Mouse (Mus musculus) midbrain, embryonic 12.5 days (tissue): ENCODE data around the gene Prap1. TPM values are rescaled to one million over a fixed set of nuclear protein-coding genes. Genes with fewer than 3 reads are reported as not detected.

Experiments used
- ATAC-seq: fragments of 200-750 bp; cut with Nextera tagmentation; 2 replicates; pipeline ENCODE4 v1.8.0; 2017; ENCODE audit warnings: low read depth, moderate TSS enrichment, moderate library complexity; ENCODE audit not compliant: low FRiP score
- H3K27ac ChIP-seq: fragments of 300-500 bp; sonication (generic); replicated peaks from 2 replicates; pipeline ENCODE4 v1.5.1; 2016; ENCODE audit warnings: mild to moderate bottlenecking
- H3K27me3 ChIP-seq: fragments of 300-500 bp; sonication (generic); 2 replicates; pipeline ENCODE4 v1.6.1; 2016; ENCODE audit warnings: mild to moderate bottlenecking
- H3K36me3 ChIP-seq: fragments of 300-500 bp; sonication (generic); 2 replicates; pipeline ENCODE4 v1.6.1; 2016
- H3K4me1 ChIP-seq: fragments of 300-500 bp; sonication (generic); 2 replicates; pipeline ENCODE4 v1.6.1; 2016
- H3K4me2 ChIP-seq: fragments of 300-500 bp; sonication (generic); replicated peaks from 2 replicates; pipeline ENCODE4 v1.6.1; 2016; ENCODE audit warnings: mild to moderate bottlenecking, moderate library complexity
- H3K4me3 ChIP-seq: fragments of 300-500 bp; sonication (generic); 2 replicates; pipeline ENCODE4 v1.5.1; 2016; ENCODE audit warnings: mild to moderate bottlenecking
- H3K9ac ChIP-seq: fragments of 300-500 bp; sonication (generic); replicated peaks from 2 replicates; pipeline ENCODE4 v1.6.1; 2016; ENCODE audit warnings: mild to moderate bottlenecking, moderate library complexity
- H3K9me3 ChIP-seq: fragments of 300-500 bp; sonication (generic); 2 replicates; pipeline ENCODE4 v1.6.1; 2016; ENCODE audit warnings: mild to moderate bottlenecking
- WGBS: fragments of 180-500 bp; shearing (Covaris S2); methylation state at CpG from one replicate; pipeline ENCODE4 v1.1.7; 2016; 5-methylcytosine and 5-hydroxymethylcytosine counted together
- polyA plus RNA-seq: library from polyadenylated mRNA; unstranded; fragments of >200 nt; fragmentation: Nextera tagmentation; extraction: Ambion mirVana; gene quantifications from 2 replicates; pipeline ENCODE4 v1.2.1, GENCODE M21; 2016

The Prap1 gene
- not detected in 2 replicates for polyA plus RNA-seq

DNA sequence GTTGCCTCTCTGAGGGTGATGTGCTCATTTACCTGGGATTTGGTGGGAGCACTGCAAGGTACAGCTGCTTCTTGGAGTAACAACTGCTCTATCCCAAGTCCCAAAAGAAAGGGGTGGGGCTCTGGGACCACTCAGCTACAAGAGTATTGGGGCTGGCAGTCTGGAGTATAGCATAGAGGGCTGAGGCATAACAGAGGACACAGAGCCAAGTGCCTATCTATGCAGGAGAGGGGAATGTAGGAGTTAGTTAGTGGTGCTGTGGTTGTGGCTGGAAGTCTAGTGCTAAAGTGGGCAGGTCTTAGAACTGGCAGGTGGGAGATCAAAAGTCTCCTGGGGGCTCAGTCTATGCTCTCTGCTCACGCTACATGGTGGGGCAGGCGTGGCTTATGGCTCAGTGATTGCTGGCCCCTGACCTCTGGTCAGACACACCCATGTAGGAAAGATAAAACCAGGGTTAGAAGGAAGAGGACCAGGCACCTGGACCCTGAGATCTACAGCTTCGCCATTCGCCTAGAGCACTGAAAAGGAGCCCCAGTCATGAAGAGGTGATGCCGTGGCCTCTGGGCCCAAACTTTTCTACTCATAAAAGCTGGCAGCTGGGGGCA, at the start of gene Prap1:
Gene Prap1, plus strand, starts transcription at position 472 of the 605 bp plus-strand sequence.
- WGBS: 72% methylated on average over 5 of the region's 5 CpGs
- H3K27ac ChIP-seq: no peak within 1 kb of the TSS
- ATAC-seq: no peak
- H3K4me2 ChIP-seq: no peak within 1 kb of the TSS
- H3K9ac ChIP-seq: no peak within 1 kb of the TSS
- H3K4me1 ChIP-seq: no peaks in the 10 kb centered on the region
- H3K4me3 ChIP-seq: no peak within 1 kb of the TSS
- no peaks in the 10 kb centered on the region for H3K36me3 ChIP-seq
- H3K9me3 ChIP-seq: no peaks in the 10 kb centered on the region
- no peaks in the 10 kb centered on the region for H3K27me3 ChIP-seq

DNA sequence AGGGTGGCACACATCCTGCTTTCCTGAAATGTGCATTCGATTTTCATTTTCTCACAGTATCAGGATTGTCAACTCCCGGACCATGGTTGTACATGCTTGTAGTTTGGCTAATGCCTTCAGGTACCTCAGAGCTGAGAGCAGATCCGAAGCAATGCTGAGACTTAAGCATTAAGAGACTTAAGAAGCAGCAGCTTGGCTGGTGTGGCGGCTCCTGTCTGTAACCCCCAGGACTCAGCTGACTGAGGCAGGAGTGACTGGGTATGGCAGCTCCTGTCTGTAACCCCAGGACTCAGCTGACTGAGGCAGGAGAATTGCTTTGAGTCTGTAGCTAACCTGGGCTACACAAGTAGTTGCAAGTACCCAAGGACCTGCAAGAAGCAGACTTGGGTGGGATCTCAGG, 47.6 kb upstream of the Prap1 start:
- ATAC-seq: no peak
- no peak overlapping the region for H3K27ac ChIP-seq
- H3K4me2 ChIP-seq: no peak overlapping the region
- WGBS: 75% methylated on average over 4 of the region's 4 CpGs
- H3K36me3 ChIP-seq: peaks cover 6% of the 10 kb centered on the region
- no peak overlapping the region for H3K9ac ChIP-seq
- H3K9me3 ChIP-seq: no peaks in the 10 kb centered on the region
- H3K4me1 ChIP-seq: peaks cover 24% of the 10 kb centered on the region
- peaks cover 83% of the 10 kb centered on the region for H3K27me3 ChIP-seq
- H3K4me3 ChIP-seq: no peak overlapping the region

DNA sequence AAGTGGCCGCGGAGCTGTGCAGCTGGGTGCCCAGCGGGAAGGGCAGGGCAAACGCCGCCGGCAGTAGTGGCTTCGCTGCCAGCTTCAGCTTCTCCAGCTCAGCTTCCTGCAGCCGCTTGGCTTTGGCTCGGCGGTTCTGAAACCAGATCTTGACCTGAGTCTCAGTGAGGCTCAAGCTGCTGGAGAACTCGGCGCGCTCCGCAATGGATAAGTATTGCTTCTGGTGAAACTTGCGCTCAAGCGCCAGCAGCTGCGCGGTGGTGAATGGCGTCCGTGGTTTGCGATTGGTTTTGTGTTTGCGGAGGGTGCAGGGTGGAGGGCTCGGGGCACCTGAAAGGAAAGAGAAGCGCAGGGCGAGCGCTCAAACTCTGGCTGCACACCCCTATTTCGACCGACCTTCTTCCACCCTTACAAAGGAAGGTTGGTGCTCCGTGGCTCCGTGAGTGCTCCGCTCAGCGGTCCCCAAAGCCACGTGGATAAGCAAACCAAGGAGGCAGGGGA, 45.3 kb upstream of the Prap1 start:
- Histone ChIP-seq H3K4me1 (peaks cover 24% of the 10 kb centered on the region), H3K36me3 (no peaks in the 10 kb centered on the region), H3K27me3 (peaks cover 97% of the 10 kb centered on the region), H3K9me3 (no peaks in the 10 kb centered on the region), H3K27ac (no peak overlapping the region), H3K4me2 (peak overlapping the region; percentile 51), H3K4me3 (peak overlapping the region; percentile 34), H3K9ac (no peak overlapping the region)
- WGBS: under 1% methylated on average over 33 of the region's 33 CpGs
- no peak for ATAC-seq

DNA sequence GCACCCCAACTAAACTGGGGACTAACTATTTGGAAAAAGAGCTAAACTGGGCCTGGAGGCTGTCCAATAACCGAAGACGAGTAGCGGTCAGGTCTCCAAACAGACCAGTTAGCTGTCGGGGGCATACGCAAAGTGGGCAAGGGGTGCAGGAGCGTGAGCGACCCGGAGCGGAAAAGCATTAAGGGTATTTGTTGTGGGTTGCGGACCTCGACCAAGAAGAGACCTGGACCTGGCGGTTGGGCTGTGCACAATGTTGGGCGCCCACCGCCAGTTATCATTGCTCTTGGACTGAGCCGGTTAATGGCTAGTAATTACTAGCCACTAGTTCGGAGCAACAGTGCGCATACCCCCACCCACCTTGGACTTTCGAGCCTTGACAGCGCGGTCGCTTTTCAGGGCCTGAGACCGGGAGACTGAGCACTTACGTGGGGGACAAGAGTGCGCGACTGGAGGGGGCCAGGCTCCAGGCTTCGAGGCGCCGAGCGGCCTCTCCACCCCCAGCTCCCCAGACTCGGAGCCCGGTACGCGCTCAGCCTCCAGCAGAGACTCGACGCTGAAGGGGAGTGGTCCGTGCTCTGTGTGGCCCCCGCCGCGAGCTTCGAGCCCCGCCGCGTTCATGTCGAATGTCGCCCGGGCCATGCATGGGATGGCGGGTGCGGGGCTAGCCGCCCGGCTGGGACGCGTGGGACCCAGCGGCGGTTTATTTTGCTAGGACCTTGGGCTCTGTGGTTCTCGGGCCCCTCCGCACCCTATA, 44.7 kb upstream of the Prap1 start, which contains the start of gene Msx3:
Gene Msx3, minus strand, starts transcription at position 729 of the 754 bp plus-strand sequence.
- WGBS: under 1% methylated on average over 56 of the region's 56 CpGs
- H3K9ac ChIP-seq: no peak within 1 kb of the TSS
- H3K27me3 ChIP-seq: peaks cover 98% of the 10 kb centered on the region

DNA sequence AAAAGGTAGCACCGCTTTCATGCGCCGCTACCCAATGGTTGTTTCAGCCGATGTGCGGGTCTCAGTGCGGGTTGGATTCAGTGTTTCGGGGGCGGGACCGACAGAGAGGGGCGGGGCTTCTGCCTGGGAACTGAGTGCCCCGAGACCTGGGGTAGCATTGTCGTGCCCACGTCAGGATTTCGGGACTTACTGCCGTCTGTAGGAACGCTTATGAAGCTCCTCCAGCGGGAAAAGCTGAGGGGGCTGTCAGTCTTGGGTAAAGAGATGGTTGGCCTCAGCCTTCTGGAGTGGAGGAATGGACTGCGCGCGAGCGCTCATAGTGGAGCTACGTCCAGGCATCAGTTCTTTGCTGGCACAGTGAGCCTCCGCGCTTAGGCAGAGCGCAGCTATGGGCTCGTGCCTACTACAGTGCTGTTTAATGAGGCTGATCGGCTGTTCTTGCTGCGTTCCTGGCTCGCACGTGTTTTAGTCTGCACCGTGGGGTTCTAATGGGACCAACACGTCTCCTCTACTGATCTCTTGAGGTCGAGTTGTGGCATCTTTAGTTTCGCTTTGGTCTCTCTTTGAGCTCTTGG, 44.0 kb upstream of the Prap1 start:
- Histone ChIP-seq H3K4me3 (peak overlapping the region; percentile 34), H3K27ac (no peak overlapping the region), H3K9me3 (no peaks in the 10 kb centered on the region), H3K27me3 (peaks cover 99% of the 10 kb centered on the region), H3K36me3 (no peaks in the 10 kb centered on the region), H3K9ac (no peak overlapping the region), H3K4me1 (peaks cover 24% of the 10 kb centered on the region), H3K4me2 (peak overlapping the region; percentile 51)
- WGBS: under 1% methylated on average over 34 of the region's 34 CpGs
- peak; percentile 63 for ATAC-seq

More for the DNA sequence above, 44.7 kb upstream of the Prap1 start, which contains the start of gene Msx3:
- H3K27ac ChIP-seq: no peak within 1 kb of the TSS
- H3K9me3 ChIP-seq: no peaks in the 10 kb centered on the region
- H3K36me3 ChIP-seq: no peaks in the 10 kb centered on the region
- H3K4me1 ChIP-seq: peaks cover 24% of the 10 kb centered on the region
- H3K4me3 ChIP-seq: peak within 1 kb of the TSS; percentile 34
- peak; percentile 65 for ATAC-seq
- peak within 1 kb of the TSS; percentile 51 for H3K4me2 ChIP-seq

DNA sequence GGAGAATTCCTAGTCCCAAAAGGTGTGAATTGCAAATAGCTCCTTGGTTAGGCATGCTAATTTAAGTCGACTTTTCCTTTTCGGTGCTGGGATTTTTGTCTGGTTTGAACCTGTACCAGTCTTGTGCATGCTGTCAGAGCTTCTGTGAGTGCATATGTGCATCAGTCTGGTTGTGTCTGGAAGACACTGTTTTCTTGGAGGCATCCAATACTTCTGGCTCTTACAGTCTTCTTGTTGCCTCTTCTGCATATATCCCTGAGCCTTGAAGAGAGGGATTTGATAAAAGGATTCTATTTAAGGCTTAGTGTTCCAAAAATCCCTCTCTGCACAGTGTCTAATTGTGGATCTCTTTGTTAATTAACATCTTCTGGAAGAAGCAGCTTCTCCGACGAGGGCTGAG, 39.1 kb upstream of the Prap1 start:
- 71% methylated on average over 4 of the region's 4 CpGs for WGBS
- no peak overlapping the region for H3K9ac ChIP-seq
- peaks cover 25% of the 10 kb centered on the region for H3K4me1 ChIP-seq
- H3K27ac ChIP-seq: no peak overlapping the region
- no peak overlapping the region for H3K4me3 ChIP-seq
- H3K27me3 ChIP-seq: peaks cover 93% of the 10 kb centered on the region
- no peak overlapping the region for H3K4me2 ChIP-seq
- H3K9me3 ChIP-seq: no peaks in the 10 kb centered on the region
- H3K36me3 ChIP-seq: no peaks in the 10 kb centered on the region
- no peak for ATAC-seq

DNA sequence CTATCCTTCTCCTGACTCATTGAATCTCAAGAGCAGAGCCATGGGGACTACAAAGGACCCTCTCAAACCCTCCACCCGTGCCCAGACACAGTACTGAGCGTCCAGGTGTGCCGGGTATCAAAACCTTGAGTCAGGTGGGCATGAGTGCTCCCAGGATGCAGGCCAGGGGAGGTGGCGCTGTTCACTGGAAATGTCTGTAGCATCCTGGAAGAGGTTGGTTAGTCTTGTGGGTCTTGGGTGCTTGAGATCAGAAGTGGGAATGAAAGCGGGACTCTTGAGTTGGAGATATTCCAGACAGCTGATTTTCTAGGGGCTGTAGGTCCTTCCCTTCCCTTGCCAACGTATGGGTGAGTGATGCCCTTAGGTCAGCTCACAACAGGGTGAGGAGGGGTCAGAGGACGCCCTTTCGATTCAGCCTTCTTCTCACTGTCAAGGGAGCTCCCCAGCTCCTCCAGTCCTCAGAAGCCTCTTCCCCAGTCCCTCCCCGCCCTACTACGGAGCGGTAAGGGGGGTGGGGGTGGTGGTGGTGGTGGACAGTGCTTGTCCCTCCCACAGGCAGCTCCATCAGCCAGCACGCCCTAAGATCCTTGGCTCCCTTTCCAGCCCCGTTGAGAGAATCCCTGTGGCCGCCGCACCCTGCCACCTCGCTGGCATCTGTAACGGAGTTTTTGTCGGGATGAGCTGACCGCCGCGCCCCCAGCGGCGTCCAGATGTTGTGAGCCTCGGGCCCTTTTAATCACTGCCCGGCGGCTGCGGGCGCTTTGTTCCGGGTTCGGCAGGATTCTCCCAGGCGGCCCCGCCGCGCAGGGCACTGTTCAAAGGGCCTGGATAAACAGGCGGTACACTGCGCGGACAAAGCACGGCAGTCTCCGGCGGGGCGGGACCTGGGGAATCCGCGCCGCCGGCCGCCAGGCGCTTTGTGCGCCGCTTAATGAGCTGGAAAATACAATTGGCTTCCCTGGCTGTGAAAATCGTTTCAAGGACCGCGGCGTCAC, 35.5 kb upstream of the Prap1 start:
- Histone ChIP-seq H3K9me3 (no peaks in the 10 kb centered on the region), H3K4me1 (peaks cover 54% of the 10 kb centered on the region), H3K27me3 (peaks cover 93% of the 10 kb centered on the region), H3K36me3 (no peaks in the 10 kb centered on the region), H3K4me3 (peak overlapping the region; percentile 43), H3K27ac (peak overlapping the region; percentile 88), H3K4me2 (peak overlapping the region; percentile 65), H3K9ac (peak overlapping the region; percentile 61)
- 3% methylated on average over 53 of the region's 53 CpGs for WGBS
- peak; percentile 81 for ATAC-seq

DNA sequence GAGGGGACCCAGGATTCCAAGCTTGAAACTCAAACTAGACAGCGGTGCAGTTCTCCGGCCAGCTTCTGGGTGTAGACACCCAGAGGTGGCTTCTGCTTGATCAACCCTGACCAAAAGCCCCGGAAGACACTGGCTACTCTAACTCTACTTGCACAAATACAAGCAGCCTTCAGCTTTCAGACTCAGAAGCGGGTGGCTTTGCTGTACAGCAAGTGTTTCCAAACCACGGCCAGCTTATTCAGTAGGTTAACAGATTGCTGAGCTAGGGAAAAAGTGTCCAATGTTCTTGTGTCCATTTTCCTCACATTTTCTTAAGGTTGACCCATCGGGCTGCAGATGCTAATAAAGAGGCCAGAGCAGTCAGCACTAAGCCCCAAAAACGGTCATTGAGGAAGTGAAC, 34.7 kb upstream of the Prap1 start:
- peak overlapping the region; percentile 43 for H3K4me3 ChIP-seq
- peaks cover 93% of the 10 kb centered on the region for H3K27me3 ChIP-seq
- peak overlapping the region; percentile 61; the same call in 1 of the 2 replicates for H3K9ac ChIP-seq
- H3K4me2 ChIP-seq: peak overlapping the region; percentile 65
- WGBS: 5% methylated on average over 7 of the region's 7 CpGs
- H3K27ac ChIP-seq: peak overlapping the region; percentile 88
- ATAC-seq: no peak
- peaks cover 57% of the 10 kb centered on the region for H3K4me1 ChIP-seq
- H3K36me3 ChIP-seq: no peaks in the 10 kb centered on the region
- no peaks in the 10 kb centered on the region for H3K9me3 ChIP-seq

DNA sequence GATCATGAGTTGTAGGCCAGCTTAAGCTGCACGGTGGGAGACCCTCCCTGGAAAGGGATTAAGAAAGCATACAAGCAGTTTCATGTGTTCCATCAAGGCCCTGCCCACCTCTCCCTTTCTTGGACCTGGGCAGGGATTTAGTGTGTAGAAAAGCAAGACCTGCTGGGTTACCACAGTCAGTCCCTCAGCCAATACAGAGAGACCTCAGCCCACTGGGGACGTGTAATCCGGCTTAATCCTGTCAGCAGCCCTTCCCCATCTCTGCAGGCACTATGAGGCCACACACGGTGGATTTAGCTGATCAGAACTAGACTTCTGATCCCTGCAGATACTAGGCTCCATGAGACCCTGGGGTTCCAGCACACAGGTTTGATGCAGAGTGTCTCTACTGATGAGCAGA, 33.6 kb upstream of the Prap1 start:
- Histone ChIP-seq H3K4me3 (no peak overlapping the region), H3K9ac (no peak overlapping the region), H3K27me3 (peaks cover 95% of the 10 kb centered on the region), H3K4me2 (no peak overlapping the region), H3K27ac (no peak overlapping the region), H3K9me3 (no peaks in the 10 kb centered on the region), H3K36me3 (no peaks in the 10 kb centered on the region), H3K4me1 (peaks cover 57% of the 10 kb centered on the region)
- no peak; the same call in 1 of the 2 replicates for ATAC-seq
- whole genome bisulfite sequencing: 8% methylated on average over 4 of the region's 4 CpGs

DNA sequence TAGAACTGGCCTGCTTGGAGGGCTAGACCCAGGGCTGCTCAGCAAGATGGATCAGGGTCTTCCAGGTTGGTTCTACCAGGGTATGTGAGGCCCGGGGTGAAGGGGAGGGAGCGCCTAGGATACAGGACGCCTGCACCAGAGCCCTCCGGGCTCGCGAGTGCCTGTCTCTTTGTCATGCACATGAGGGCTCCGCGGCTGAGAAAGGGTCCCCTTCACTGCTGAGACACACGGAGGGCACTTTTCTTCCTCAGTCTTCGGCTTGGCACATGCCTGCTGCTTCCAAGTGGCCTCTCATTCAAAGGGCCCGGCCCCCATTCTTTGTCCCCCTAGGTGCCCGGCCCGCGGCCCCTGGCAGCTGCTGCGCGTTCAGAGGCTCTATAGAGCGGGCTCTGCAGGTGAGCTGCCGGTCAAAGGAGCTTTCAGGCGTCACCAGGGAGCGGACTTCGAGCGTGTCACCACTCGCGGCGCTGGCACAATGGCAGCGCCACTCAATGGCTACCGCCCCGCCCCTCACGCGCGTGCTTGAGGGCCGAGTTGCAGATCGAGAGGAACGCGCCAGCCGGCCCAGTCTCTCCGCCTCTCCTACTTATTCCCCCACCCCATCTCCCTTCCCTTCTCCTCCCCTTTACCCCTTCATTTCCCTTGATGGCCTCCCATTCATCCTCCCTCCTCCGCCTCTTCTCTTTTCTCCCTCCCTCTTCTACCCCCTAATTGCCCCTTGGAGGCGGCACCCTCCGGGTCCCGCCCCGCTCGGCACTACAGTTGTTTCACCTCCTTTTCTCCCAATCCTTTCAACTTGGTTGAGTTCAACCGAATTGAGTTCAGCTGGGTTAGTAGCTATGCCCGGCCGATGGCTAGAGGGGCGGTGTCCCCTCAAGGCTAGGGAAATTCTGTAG, 32.0 kb upstream of the Prap1 start:
- peak overlapping the region; percentile 29 for H3K4me3 ChIP-seq
- peaks cover 95% of the 10 kb centered on the region for H3K27me3 ChIP-seq
- peak overlapping the region; percentile 57 for H3K4me2 ChIP-seq
- ATAC-seq: peak; percentile 64
- H3K27ac ChIP-seq: peak overlapping the region; percentile 60
- H3K9me3 ChIP-seq: no peaks in the 10 kb centered on the region
- H3K9ac ChIP-seq: peak overlapping the region; percentile 26; the same call in 1 of the 2 replicates
- H3K4me1 ChIP-seq: peaks cover 60% of the 10 kb centered on the region
- under 1% methylated on average over 45 of the region's 47 CpGs for WGBS
- no peaks in the 10 kb centered on the region for H3K36me3 ChIP-seq
